Mouse (Mus musculus): ENCODE measurements around the gene 9430038I01Rik.

9430038I01Rik gene

GRCm38 (mm10) chr7:137366736-137367135 is 43.8 kb downstream of the 9430038I01Rik start:
- DNase-seq (ENCODE audit: low read depth, low spot score): no peak

GRCm38 (mm10) chr7:137365056-137365455 is 45.5 kb downstream of the 9430038I01Rik start:
- no peak for DNase-seq (ENCODE audit: low read depth, low spot score)

- DNase-seq (ENCODE audit: low read depth, low spot score): no peak
These were observed 46.0 kb downstream of the 9430038I01Rik start for GRCm38 (mm10) chr7:137364571-137364970.

GRCm38 (mm10) chr7:137346860-137347259 is 63.7 kb downstream of the 9430038I01Rik start:
- no peak for DNase-seq (ENCODE audit: low read depth, low spot score)

- DNase-seq (ENCODE audit: low read depth, low spot score): no peak
These were observed 64.5 kb downstream of the 9430038I01Rik start for GRCm38 (mm10) chr7:137346068-137346467.

- no peak for DNase-seq (ENCODE audit: low read depth, low spot score)
These were observed 76.6 kb downstream of the 9430038I01Rik start for GRCm38 (mm10) chr7:137333951-137334350.

Measured in retina, adult 2 months (tissue).